Mouse (Mus musculus) frontal cortex, postnatal 36 days (tissue): ENCODE data around the gene Ybx2.
A peak's percentile ranks its signal among the peaks of the same experiment; 100 is the strongest.

ENCODE experiments used
- DNase-seq, 2 experiments: peaks; one replicate each; pipeline ENCODE4 v3.0.0; 2022; ENCODE audit warnings: low spot score in 2 of 2

Ybx2 gene

DNA sequence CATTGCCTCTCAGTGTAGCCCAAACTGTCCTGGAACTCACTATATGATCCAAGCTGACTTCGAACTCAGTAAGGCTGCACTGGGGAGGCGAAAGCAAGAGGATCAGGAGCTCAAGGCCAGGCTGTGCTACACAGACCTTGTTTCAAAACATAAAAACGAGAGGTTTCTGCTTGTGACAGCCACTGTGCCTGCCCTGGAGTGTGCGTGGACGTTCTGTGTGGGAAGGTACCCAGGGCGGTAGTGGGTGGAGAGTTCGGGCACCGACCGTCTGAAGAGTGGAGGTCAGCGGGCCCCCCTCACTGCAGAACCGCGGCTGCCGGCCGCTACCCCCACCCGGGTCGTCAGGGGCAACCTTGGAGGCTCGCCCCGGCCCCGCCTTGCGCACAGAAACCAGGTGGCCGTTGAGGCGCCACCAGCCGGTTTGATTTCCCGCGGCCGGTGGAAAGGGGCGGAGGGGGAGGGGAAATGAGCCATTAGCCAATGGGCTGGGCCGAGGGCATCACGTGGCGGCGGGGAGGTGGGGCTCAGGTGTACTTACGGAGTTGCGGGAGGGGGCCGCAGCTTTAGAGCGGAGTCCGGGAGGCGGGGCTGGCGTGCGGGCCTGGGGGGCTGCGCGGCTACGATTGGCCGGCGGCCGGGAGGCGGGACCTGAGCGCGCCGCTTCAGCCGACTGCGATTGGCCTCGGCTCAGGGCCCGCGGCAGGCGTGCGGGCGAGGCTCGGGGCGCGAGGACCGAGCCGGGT, at the start of gene Ybx2:
Ybx2 (plus strand) TSS at position 660 of the 743 bp plus-strand sequence.
- peak; percentile 81 to 86 for DNase-seq

- no peak for DNase-seq
Measured at GRCm38 (mm10) chr11:69886907-69887635, 48.5 kb upstream of the Ybx2 start.

DNA sequence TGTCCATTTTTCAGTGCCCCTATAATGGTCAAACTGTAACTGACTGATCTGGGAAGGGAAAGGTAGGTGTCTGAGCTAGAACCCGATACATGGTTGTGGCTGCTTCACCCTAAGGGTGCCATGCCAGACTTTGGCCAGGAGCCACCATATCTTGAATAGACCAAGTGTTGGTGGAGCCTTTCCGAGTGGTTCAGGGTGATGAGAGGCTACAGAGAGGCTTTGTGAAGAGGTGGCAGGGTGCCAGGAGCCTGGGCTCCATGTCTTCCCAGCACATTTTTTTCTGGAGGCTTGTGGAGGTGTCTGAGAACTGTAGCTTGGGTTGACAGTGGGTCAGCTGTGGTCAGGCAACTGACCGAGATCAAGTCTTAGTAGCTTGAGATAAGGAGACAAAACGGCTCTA, 44.1 kb upstream of the Ybx2 start:
- no peak for DNase-seq

GRCm38 (mm10) chr11:69894671-69895070, 40.9 kb upstream of the Ybx2 start:
- DNase-seq = no peak

GRCm38 (mm10) chr11:69895291-69895690, 40.3 kb upstream of the Ybx2 start, which contains the start of gene Acap1:
Acap1 (minus strand) TSS chr11:69895539.
- DNase-seq = no peak

DNA sequence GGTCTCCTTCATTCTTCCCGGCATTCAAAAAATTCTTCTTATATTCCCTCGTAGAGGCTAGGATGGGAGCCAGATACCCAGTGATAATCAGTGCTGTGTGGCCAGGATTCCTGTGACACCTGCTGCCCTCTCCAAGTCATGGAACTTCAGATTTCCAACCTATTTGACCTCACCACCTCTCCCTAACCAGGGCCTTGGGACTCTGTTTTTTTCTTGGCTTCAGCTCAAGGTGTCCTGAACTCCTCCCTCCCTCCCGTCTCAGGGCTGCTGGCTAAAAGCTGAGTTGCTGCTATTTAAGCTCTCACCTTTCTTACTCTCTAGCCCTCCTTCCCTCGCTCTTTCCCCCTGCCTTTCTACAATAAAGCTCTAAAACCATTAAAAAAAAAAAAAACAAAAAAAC, 35.7 kb upstream of the Ybx2 start:
- DNase-seq = no peak

DNA sequence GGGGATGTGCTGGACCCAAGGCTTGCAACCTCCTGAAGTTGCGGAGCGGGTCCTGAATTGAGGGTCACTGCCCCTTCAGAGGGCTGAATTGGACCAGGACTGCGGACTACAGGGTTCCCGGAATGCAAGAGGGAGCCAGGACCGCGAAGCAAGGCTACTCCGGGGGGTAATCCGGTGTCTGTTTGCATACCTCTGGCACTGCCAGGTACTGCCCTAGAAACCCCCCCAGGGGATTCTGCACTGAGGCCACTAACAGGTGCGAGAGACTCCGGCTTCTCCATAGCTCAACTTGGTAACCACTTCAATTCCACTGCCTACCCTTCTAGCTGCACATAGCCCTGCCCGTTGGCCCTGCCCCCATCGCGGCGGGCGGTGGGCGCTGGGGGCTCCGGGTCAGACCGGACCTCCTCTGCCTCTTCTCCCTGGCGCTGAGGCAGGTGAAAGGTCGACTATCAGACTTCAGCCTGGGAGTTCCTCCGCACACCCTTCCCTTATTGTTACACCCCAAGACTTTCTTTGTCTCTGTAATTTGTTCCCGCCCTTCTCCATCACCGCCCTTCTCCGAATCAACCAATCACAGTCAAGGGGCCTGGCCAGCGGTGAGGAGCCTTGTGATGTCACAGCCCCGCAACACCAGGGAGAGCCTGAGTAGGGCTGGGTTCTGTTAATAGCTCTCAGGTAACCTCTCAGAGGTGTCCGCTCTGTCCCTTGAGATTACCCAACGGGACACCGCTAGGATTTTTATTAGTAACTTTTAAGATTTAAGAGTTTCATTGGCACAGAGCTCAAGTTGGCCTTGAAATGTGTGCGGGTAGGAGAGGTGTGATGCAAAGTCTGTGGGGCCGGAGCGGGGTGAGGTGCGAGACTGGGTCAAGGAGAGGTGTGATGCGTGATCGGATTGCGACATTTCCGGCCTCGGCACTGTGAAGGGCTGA, 34.9 kb upstream of the Ybx2 start, which contains the start of the genes 2810408A11Rik and Neurl4:
2810408A11Rik (minus strand) TSS at position 517 of the 935 bp plus-strand sequence.
Neurl4 (plus strand) TSS at position 602 of the 935 bp plus-strand sequence.
- peak; percentile 85 to 87 for DNase-seq

- peak; percentile 96 to 99 for DNase-seq
Measured at GRCm38 (mm10) chr11:69901406-69901846, 34.2 kb upstream of the Ybx2 start.

GRCm38 (mm10) chr11:69901993-69902392, 33.6 kb upstream of the Ybx2 start:
- no peak for DNase-seq

- DNase-seq = no peak
Measured at GRCm38 (mm10) chr11:69902972-69903371, 32.6 kb upstream of the Ybx2 start.

- DNase-seq = no peak
Measured at GRCm38 (mm10) chr11:69904311-69904710, 31.3 kb upstream of the Ybx2 start.

DNA sequence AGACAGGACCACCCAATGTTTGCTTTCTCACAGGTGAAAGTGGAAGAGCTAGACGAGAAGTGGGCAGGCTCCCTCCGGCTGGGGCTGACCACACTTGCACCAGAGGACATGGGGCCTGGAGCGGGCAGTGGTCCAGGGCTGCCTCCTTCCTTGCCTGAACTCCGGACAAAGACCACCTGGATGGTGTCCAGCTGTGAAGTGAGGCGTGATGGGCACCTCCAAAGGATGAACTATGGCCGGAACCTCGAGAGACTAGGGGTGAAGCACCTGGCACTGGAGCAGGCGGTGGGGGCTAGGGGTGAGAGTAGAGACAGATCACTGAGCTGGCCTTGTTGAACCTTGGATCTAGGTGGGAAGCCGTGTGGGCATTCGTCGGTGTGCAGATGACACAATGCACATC, 27.0 kb upstream of the Ybx2 start:
- no peak for DNase-seq

DNA sequence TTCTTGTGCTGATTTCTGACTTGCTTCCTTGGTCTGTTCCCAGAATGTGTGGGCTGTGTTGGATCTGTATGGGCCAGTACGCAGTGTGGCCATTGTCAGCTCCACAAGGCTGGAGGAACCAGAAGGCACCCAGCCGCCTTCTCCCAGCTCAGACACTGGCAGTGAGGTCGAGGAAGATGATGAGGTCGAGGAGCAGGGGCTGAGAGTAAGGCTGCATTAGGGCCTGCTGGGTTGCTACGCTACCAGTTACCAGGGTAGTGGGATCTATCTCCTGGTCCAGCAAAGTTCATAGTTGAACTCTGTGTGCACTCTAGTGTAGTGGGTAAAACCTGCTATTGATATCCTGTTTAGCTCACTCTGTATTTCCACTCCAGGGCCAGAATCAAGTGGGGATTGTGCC, 26.4 kb upstream of the Ybx2 start:
- no peak for DNase-seq

DNA sequence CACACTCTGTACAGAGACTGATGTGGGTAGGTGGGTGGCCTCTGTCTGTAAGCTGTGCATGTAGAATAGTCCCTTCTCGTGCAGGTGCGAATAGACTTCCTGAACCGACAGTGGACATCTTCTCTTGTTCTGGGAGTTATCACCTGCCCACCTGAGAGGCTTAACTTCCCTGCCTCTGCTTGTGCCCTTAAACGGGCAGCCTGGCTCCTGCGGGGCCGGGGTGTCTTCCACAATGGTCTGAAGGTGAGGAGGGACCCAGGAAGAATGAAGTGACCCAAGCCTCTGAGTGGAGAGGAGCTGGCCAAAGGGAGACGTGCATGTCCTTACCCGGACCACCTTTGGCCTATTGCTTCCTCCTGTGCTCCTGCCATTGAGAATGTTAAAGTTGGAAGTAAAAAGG, 25.4 kb upstream of the Ybx2 start:
- no peak for DNase-seq

GRCm38 (mm10) chr11:69910781-69911560, 24.6 kb upstream of the Ybx2 start:
- no peak for DNase-seq

- no peak for DNase-seq
Measured at GRCm38 (mm10) chr11:69911701-69912100, 23.9 kb upstream of the Ybx2 start.

DNA sequence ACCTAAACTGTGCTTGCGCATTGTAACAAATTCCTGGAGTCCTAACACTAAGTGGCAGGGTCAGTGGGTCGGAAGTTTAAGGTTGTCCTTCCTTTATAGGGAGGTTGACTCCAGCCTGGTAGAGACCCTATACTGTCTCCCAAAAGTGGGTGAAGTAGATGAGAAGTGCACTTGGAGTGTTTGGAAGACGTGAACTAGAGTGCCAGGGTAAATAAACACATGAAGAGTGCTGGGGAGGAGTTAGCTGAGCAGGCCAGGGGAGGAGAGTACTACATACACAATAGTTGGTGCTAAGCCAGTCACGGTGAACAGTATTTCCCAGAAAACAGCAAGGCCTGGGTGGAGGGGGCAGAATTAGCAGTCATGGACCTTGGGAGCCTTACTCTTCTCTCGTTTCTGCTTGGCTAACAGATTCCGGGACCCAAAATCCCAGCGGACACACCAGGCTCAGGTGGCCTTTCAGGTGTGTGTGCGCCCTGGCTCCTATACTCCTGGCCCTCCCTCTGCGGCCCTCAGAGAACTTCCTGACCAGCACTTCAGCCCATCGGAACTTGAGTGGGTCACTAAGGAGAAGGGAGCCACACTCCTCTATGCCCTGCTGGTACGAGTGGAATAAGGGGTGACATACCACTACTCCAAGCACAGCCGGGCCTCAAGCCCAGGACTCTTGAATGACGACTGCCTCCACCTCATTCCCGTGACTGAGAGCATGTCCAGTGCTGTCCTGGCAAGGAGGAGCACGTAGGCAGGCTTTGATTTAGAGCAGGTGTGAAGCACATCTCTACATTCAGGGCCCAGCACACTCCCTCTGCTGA, 22.7 kb upstream of the Ybx2 start:
- no peak for DNase-seq

GRCm38 (mm10) chr11:69913554-69914371, 21.8 kb upstream of the Ybx2 start, which contains the start of gene Gps2:
Gps2 (plus strand) TSS chr11:69913888.
- DNase-seq = peak; percentile 93 to 95

GRCm38 (mm10) chr11:69914372-69914764, 21.2 kb upstream of the Ybx2 start:
- no peak for DNase-seq
